Mouse (Mus musculus): ENCODE data around the gene Trip4.

- TF ChIP-seq CTCF (conservative IDR thresholded peaks at IDR 0.05; ENCODE audit: low read length): no peak
- TF ChIP-seq NANOG (IDR thresholded peaks at IDR 0.05; ENCODE audit: borderline replicate concordance, low read length): no peak
- no peak for TF ChIP-seq POU5F1 (IDR thresholded peaks at IDR 0.05; ENCODE audit: borderline replicate concordance, low read length)
Observed at GRCm38 (mm10) chr9:65795651-65796050, 112.9 kb downstream of the Trip4 start.

All from E14TG2a.4 (cell line).